Comparison of ENCODE assay signal across 9 mouse cellular contexts in genomic region chr11:117964294-117964693, GRCm38 (mm10). TPM values are rescaled to one million over a fixed set of nuclear protein-coding genes. Genes with fewer than 3 reads are reported as not detected.
DNase-seq lines count a peak whose midpoint lies in the region; ATAC-seq lines count a peak whose summit lies in the region.
"Had no signal": no experiment of that assay in that cellular context is flagged by ENCODE, and none has a peak within 500 bp of the region (broad histone marks: within the 10 kb centered on the region; RNA-seq: fewer than 3 reads in every experiment).

No protein-coding gene starts in this region.

- H3K9me3 ChIP-seq in heart, embryonic 11.5 days (replicated peaks; ENCODE audit: control insufficient read depth, low read length), result no peaks in the 10 kb centered on the region
- H3K9me3 ChIP-seq in forebrain, embryonic 13.5 days (replicated peaks), result no peaks in the 10 kb centered on the region
- H3K9me3 ChIP-seq in liver, embryonic 11.5 days (ENCODE audit: control insufficient read depth, low read length), result no peaks in the 10 kb centered on the region

- H3K4me2 ChIP-seq in heart, embryonic 11.5 days, result peak overlapping the region; percentile 89
- H3K4me2 ChIP-seq in forebrain, embryonic 13.5 days, result peak overlapping the region; percentile 71
- peak overlapping the region; percentile 94 for H3K4me2 ChIP-seq in liver, embryonic 11.5 days

- 13% methylated on average over 1 of the region's 1 CpGs for WGBS in heart, embryonic 11.5 days (ENCODE audit: insufficient replicate concordance)
- WGBS in forebrain, embryonic 13.5 days, result 15% methylated on average over 1 of the region's 1 CpGs
- 22% methylated on average over 1 of the region's 1 CpGs for WGBS in liver, embryonic 11.5 days

- intact Hi-C loops in heart, postnatal 36 days (cut with DNase I), result no loop called here

- peaks cover 26% of the 10 kb centered on the region for H3K27me3 ChIP-seq in heart, embryonic 11.5 days (ENCODE audit: control insufficient read depth, insufficient read depth, low read length)
- H3K27me3 ChIP-seq in forebrain, embryonic 13.5 days, result peaks cover 30% of the 10 kb centered on the region
- H3K27me3 ChIP-seq in liver, embryonic 11.5 days (replicated peaks; ENCODE audit: control insufficient read depth, insufficient read depth, low read length), result peaks cover 49% of the 10 kb centered on the region
- H3K27me3 ChIP-seq: Patski had no signal

- peak overlapping the region; percentile 91 for H3K27ac ChIP-seq in heart, embryonic 11.5 days (ENCODE audit: low read depth, low read length)
- H3K27ac ChIP-seq in forebrain, embryonic 13.5 days, result no peak overlapping the region; the same call in 1 of the 2 replicates
- peak overlapping the region; percentile 81; the same call in 1 of the 2 replicates for H3K27ac ChIP-seq in liver, embryonic 11.5 days (ENCODE audit: low read depth, low read length)

- H3K4me1 ChIP-seq in heart, embryonic 11.5 days (ENCODE audit: control insufficient read depth, insufficient read depth, low read length), result peaks cover 62% of the 10 kb centered on the region
- peaks cover 63% of the 10 kb centered on the region for H3K4me1 ChIP-seq in forebrain, embryonic 13.5 days
- peaks cover 63% of the 10 kb centered on the region for H3K4me1 ChIP-seq in liver, embryonic 11.5 days (replicated peaks; ENCODE audit: control insufficient read depth, insufficient read depth, low read length)

- no peak overlapping the region; the same call in 1 of the 2 replicates for H3K4me3 ChIP-seq in heart, embryonic 11.5 days (ENCODE audit: low read depth, low read length)
- H3K4me3 ChIP-seq in forebrain, embryonic 13.5 days, result no peak overlapping the region
- no peak overlapping the region for H3K4me3 ChIP-seq in liver, embryonic 11.5 days (ENCODE audit: low read depth, low read length)

- H3K9ac ChIP-seq in heart, embryonic 11.5 days (ENCODE audit: low read depth, low read length), result peak overlapping the region; percentile 72; the same call in 1 of the 2 replicates
- H3K9ac ChIP-seq in forebrain, embryonic 13.5 days, result no peak overlapping the region
- no peak overlapping the region for H3K9ac ChIP-seq in liver, embryonic 11.5 days (ENCODE audit: low read depth, low read length)

- ATAC-seq in heart, embryonic 11.5 days (replicated peaks; ENCODE audit: insufficient number of reproducible peaks, low FRiP score, low TSS enrichment), result no peak
- no peak for ATAC-seq in forebrain, embryonic 13.5 days
- ATAC-seq in liver, embryonic 11.5 days (replicated peaks; ENCODE audit: low FRiP score), result no peak

- no peaks in the 10 kb centered on the region for H3K36me3 ChIP-seq in heart, embryonic 11.5 days (ENCODE audit: control insufficient read depth, insufficient read depth, low read length)
- no peaks in the 10 kb centered on the region for H3K36me3 ChIP-seq in forebrain, embryonic 13.5 days (ENCODE audit: poor library complexity, severe bottlenecking)
- H3K36me3 ChIP-seq in liver, embryonic 11.5 days (ENCODE audit: control insufficient read depth, insufficient read depth, low read length), result no peaks in the 10 kb centered on the region

- no peak for DNase-seq in heart, postnatal 36 days
- peak; percentile 34 for DNase-seq in CD4-positive helper T cell, adult 2 months (ENCODE audit: low read depth, low spot score)
- DNase-seq in liver, embryonic 11.5 days (ENCODE audit: low spot score), result no peak
- DNase-seq in left cerebral cortex, adult 11 months (ENCODE audit: low spot score), result no peak
- DNase-seq in kidney, adult 9 months, result no peak
- DNase-seq in frontal cortex, postnatal 36 days (ENCODE audit: low spot score in 2 of 2), result no peak

RNA-seq across cellular contexts. Expression of gene Socs3, which starts 5.6 kb away (rescaled TPM):
- 3.6 and 4.5 TPM in 2 replicates for polyA plus RNA-seq in heart, embryonic 11.5 days (2014; fragmentation: Nextera tagmentation; extraction: Ambion mirVana)
- total RNA-seq in heart, postnatal 36 days (2021), result 1 to 10 TPM; 3.4 to 3.8 TPM
- 12.4 and 13.5 TPM in 2 replicates for polyA plus RNA-seq in forebrain, embryonic 13.5 days (2015; fragmentation: Nextera tagmentation; extraction: Ambion mirVana)
- 3.7 and 4.6 TPM in 2 replicates for polyA plus RNA-seq in liver, embryonic 11.5 days (2014; fragmentation: Nextera tagmentation; extraction: Ambion mirVana)

RNA-seq across cellular contexts. Expression of gene Pgs1, which starts 21.8 kb away (rescaled TPM):
- 26.5 and 27.4 TPM in 2 replicates for polyA plus RNA-seq in heart, embryonic 11.5 days (2014; fragmentation: Nextera tagmentation; extraction: Ambion mirVana)
- 10 to 100 TPM; 17.8 to 20.0 TPM for total RNA-seq in heart, postnatal 36 days (2021)
- 42.7 and 47.7 TPM in 2 replicates for polyA plus RNA-seq in forebrain, embryonic 13.5 days (2015; fragmentation: Nextera tagmentation; extraction: Ambion mirVana)
- polyA plus RNA-seq in liver, embryonic 11.5 days (2014; fragmentation: Nextera tagmentation; extraction: Ambion mirVana), result 31.5 and 31.9 TPM in 2 replicates
